Mouse (Mus musculus): Measurements from ENCODE around the gene Lats1.

DNA sequence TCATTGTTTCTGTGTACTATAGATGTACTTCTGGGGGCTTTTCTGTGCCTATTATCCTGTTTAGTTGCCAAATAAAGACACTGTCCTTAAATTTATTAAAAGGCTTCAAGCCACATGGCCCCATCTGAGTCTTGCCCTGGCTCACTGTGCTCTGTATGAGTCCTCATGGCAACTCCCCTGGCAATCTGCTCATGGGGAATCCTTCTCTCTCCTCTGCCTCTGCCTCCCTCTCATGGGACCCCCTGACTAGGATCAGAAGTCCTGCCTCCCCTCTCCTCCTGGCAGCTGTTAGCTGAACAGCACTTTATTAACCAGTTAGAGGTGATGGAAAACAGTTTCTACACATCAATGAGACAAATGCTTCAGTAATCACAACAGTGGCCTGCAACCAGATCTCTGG lies 50.6 kb downstream of the Lats1 start:
- TF ChIP-seq GATA1 (IDR thresholded peaks at IDR 0.05; ENCODE audit: borderline replicate concordance, low read length) (no peak), FLI1 (IDR thresholded peaks at IDR 0.05; ENCODE audit: low read length) (no peak)

All from megakaryocyte, embryonic 14.5 days (primary cell).